Mouse (Mus musculus): ENCODE results near the gene Tapbpl.

Tapbpl gene

DNA sequence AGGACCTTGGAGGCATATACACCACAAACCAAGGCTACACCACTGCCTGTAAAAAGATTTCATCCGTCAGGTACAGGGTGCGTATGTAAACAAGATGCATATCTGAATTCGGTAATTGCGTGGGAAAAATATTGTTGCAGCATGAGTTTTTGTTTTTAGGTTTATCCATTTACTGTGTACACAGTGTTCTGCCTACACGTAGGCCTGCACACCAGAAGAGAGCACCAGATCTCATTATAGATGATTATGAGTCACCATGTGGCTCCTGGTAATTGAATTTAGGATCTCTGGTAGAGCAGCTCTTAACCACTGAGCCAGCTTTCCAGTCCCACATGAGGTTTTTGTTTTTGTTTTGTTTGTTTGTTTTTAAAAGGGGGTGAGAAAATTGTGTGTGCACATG is 34.5 kb downstream of the Tapbpl start:
- DNase-seq (ENCODE audit: low spot score): no peak

- DNase-seq (ENCODE audit: low spot score): no peak
Measured at GRCm38 (mm10) chr6:125196301-125196700, 35.4 kb downstream of the Tapbpl start.

- DNase-seq (ENCODE audit: low spot score): no peak
Measured at GRCm38 (mm10) chr6:125195541-125196075, 36.1 kb downstream of the Tapbpl start.

GRCm38 (mm10) chr6:125193390-125193789 is 38.3 kb downstream of the Tapbpl start:
- no peak for DNase-seq (ENCODE audit: low spot score)

DNA sequence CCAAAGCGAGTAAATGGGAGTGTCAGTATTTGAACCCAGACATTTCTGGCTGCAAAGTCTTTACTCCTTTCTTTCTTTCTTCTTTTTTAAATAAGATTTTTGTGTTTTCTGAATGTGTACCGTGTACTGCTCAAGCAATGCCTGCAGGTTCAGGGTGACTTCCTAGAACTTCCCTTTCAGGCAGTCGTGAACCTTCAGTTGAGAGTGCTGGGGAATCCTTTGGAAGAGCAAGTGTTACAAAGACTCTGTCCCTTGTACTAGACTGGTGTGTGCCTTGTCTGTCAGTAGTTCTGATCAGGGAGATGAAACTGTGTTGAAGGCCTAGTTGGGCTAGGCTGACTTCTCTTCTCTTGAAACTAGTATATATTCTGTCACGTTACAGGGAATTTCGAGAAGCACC is 38.8 kb downstream of the Tapbpl start:
- no peak for DNase-seq (ENCODE audit: low spot score)

GRCm38 (mm10) chr6:125192016-125192714 is 39.5 kb downstream of the Tapbpl start:
- DNase-seq (ENCODE audit: low spot score): peak; percentile 89

GRCm38 (mm10) chr6:125191332-125192015 is 40.2 kb downstream of the Tapbpl start, which contains the start of the genes Ncapd2 and Mrpl51:
Gene Ncapd2 (minus strand): TSS chr6:125191701.
Gene Mrpl51 (plus strand): TSS chr6:125191801.
- peak; percentile 95 for DNase-seq (ENCODE audit: low spot score)

DNA sequence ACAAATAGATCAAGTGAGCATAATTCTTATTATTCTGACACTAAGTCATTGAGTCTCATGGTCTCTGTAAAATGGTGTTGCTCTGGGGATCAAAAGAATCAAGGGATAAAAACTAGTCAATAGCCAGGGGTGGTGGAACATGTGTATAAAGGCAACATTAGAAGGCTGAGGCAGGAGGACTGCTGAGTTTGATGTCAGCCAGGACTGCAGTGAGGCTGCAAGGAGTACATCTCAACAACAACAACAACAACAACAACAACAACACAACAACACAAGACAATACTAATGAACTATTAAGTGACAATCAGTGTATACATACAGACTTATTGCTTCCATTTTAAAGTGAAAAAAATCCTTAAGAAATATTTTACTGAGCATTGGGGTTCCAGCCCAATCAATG is 40.8 kb downstream of the Tapbpl start:
- DNase-seq (ENCODE audit: low spot score): no peak

GRCm38 (mm10) chr6:125186203-125186602 is 45.5 kb downstream of the Tapbpl start:
- no peak for DNase-seq (ENCODE audit: low spot score)

DNA sequence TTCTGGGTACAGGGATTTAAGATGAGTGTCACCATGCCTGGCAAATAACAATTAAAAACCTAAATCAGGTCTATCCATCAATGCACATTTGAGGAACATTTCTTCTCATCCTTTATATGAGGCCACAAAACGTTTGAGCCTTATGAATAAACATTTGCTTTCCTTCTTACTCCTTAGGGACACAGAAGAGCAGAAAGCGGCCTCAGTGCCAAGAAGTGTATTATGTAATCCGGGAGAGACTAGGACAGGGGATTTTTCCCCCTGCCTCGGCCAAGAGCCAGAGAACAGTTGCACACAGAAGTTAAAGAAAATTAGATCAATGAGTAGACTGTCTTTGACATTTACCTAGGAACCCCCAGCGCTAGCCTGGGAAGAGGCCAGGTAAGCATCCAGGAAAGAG is 49.5 kb downstream of the Tapbpl start:
- DNase-seq (ENCODE audit: low spot score): no peak

DNA sequence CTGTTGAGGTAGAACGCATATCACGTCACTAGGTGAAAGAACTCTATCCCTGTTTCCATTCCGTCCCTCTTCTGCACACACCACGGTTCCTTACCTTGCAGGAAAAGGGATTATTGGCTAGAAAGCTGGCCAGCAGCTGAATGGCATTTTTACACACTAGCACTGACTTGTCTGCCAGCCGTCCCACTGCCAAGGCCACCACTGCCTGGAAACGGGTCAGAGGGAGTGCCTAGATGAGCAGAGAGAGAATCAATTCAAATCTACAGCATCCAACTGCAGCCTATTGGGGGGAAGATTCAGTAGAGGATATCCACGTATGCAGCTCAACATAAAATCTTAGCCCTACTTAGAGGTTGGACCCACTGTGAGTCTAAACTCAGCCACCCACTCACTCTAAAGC is 52.1 kb downstream of the Tapbpl start:
- DNase-seq (ENCODE audit: low spot score): no peak

GRCm38 (mm10) chr6:125175469-125175868 is 56.2 kb downstream of the Tapbpl start:
- no peak for DNase-seq (ENCODE audit: low spot score)

All from urinary bladder, postnatal 25 days (tissue).